Mouse (Mus musculus) neural tube, embryonic 13.5 days (tissue): Measurements from ENCODE around the gene Serpina3k. TPM values are rescaled to one million over a fixed set of nuclear protein-coding genes. Genes with fewer than 3 reads are reported as not detected.
"Not testable (repeated sequence)": the region's sequence is repeated elsewhere in the genome, so short reads cannot be mapped to it uniquely, and the experiment has no call there.

ENCODE experiments used
- ATAC-seq: fragments of 200-750 bp; cut with Nextera tagmentation; 2 replicates; pipeline ENCODE4 v1.8.0; 2017; ENCODE audit warnings: low read depth, mild to moderate bottlenecking, moderate TSS enrichment, moderate library complexity
- H3K27ac ChIP-seq: fragments of 300-500 bp; sonication (generic); replicated peaks from 2 replicates; pipeline ENCODE4 v1.5.1; 2015; ENCODE audit warnings: moderate library complexity, mild to moderate bottlenecking, inconsistent platforms
- H3K27me3 ChIP-seq: fragments of 300-500 bp; sonication (generic); 2 replicates; pipeline ENCODE4 v1.6.1; 2015; ENCODE audit warnings: mild to moderate bottlenecking, inconsistent platforms
- H3K36me3 ChIP-seq: fragments of 300-500 bp; sonication (generic); 2 replicates; pipeline ENCODE4 v1.6.1; 2015; ENCODE audit warnings: mild to moderate bottlenecking, inconsistent platforms
- H3K4me1 ChIP-seq: fragments of 300-500 bp; sonication (generic); replicated peaks from 2 replicates; pipeline ENCODE4 v1.6.1; 2015; ENCODE audit warnings: inconsistent platforms
- H3K4me2 ChIP-seq: fragments of 300-500 bp; sonication (generic); 2 replicates; pipeline ENCODE4 v1.6.1; 2015; ENCODE audit warnings: inconsistent platforms, mild to moderate bottlenecking, moderate library complexity
- H3K4me3 ChIP-seq: fragments of 300-500 bp; sonication (generic); 2 replicates; pipeline ENCODE4 v1.5.1; 2015; ENCODE audit warnings: mild to moderate bottlenecking, inconsistent platforms
- H3K9ac ChIP-seq: fragments of 300-500 bp; sonication (generic); 2 replicates; pipeline ENCODE4 v1.6.1; 2015; ENCODE audit warnings: moderate library complexity, mild to moderate bottlenecking, inconsistent platforms
- H3K9me3 ChIP-seq: fragments of 300-500 bp; sonication (generic); 2 replicates; pipeline ENCODE4 v1.6.1; 2016; ENCODE audit warnings: inconsistent platforms
- WGBS: fragments of 180-500 bp; shearing (Covaris S2); methylation state at CpG from one replicate; pipeline ENCODE4 v1.1.7; 2015; 5-methylcytosine and 5-hydroxymethylcytosine counted together
- polyA plus RNA-seq: library from polyadenylated mRNA; unstranded; fragments of >200 nt; fragmentation: Nextera tagmentation; extraction: Ambion mirVana; gene quantifications from 2 replicates; pipeline ENCODE4 v1.2.1, GENCODE M21; 2015

The Serpina3k gene
- polyA plus RNA-seq, result not detected in 2 replicates

- H3K4me3 ChIP-seq, H3K36me3 ChIP-seq, H3K9ac ChIP-seq, H3K4me1 ChIP-seq, ATAC-seq, H3K9me3 ChIP-seq, H3K4me2 ChIP-seq, H3K27me3 ChIP-seq, H3K27ac ChIP-seq: not testable (repeated sequence)
- 90% methylated on average over 3 of the region's 3 CpGs for WGBS
Observed at GRCm38 (mm10) chr12:104338226-104338625, at the start of gene Serpina3k, which contains the start of gene Serpina3m. Gene Serpina3k (plus strand): TSS chr12:104338486. Gene Serpina3m (plus strand): TSS chr12:104338486.

- Histone ChIP-seq H3K27me3 (no peaks in the 10 kb centered on the region), H3K9ac (no peak overlapping the region), H3K4me1 (no peaks in the 10 kb centered on the region), H3K27ac (no peak overlapping the region), H3K4me2 (no peak overlapping the region), H3K4me3 (no peak overlapping the region), H3K36me3 (no peaks in the 10 kb centered on the region), H3K9me3 (no peaks in the 10 kb centered on the region)
- ATAC-seq, result no peak
- WGBS, result 50% methylated on average over 4 of the region's 4 CpGs
Observed at GRCm38 (mm10) chr12:104289872-104290271, 48.4 kb upstream of the Serpina3k start.

GRCm38 (mm10) chr12:104293963-104294362 lies 44.3 kb upstream of the Serpina3k start:
- no peak for ATAC-seq
- no peaks in the 10 kb centered on the region for H3K9me3 ChIP-seq
- H3K27me3 ChIP-seq, result no peaks in the 10 kb centered on the region
- 78% methylated on average over 2 of the region's 2 CpGs for WGBS
- no peaks in the 10 kb centered on the region for H3K4me1 ChIP-seq
- H3K9ac ChIP-seq, result no peak overlapping the region
- H3K4me2 ChIP-seq, result no peak overlapping the region
- no peak overlapping the region for H3K4me3 ChIP-seq
- H3K27ac ChIP-seq, result no peak overlapping the region
- H3K36me3 ChIP-seq, result no peaks in the 10 kb centered on the region

- Histone ChIP-seq H3K36me3 (no peaks in the 10 kb centered on the region), H3K9ac (no peak overlapping the region), H3K4me3 (no peak overlapping the region), H3K27me3 (no peaks in the 10 kb centered on the region), H3K4me1 (no peaks in the 10 kb centered on the region), H3K4me2 (no peak overlapping the region), H3K9me3 (no peaks in the 10 kb centered on the region), H3K27ac (no peak overlapping the region)
- 93% methylated on average over 2 of the region's 2 CpGs for WGBS
- no peak for ATAC-seq
Observed at GRCm38 (mm10) chr12:104298049-104298448, 40.2 kb upstream of the Serpina3k start.

GRCm38 (mm10) chr12:104305991-104306390 lies 32.3 kb upstream of the Serpina3k start:
- Histone ChIP-seq H3K4me2 (no peak overlapping the region), H3K27ac (no peak overlapping the region), H3K9me3 (0 out of 2 replicates have a peak, but pooled peaks cover 3% of the 10 kb centered on the region), H3K4me1 (no peaks in the 10 kb centered on the region), H3K36me3 (no peaks in the 10 kb centered on the region), H3K9ac (no peak overlapping the region), H3K4me3 (no peak overlapping the region), H3K27me3 (no peaks in the 10 kb centered on the region)
- ATAC-seq, result no peak
- WGBS, result 84% methylated on average over 4 of the region's 4 CpGs

GRCm38 (mm10) chr12:104314253-104314652 lies 24.0 kb upstream of the Serpina3k start, which contains the start of gene Serpina3j:
Gene Serpina3j (plus strand): TSS chr12:104314553.
- Histone ChIP-seq H3K4me1 (no peaks in the 10 kb centered on the region), H3K36me3 (no peaks in the 10 kb centered on the region), H3K4me2 (no peak within 1 kb of the TSS), H3K9ac (no peak within 1 kb of the TSS), H3K9me3 (0 out of 2 replicates have a peak, but pooled peaks cover 3% of the 10 kb centered on the region), H3K27ac (no peak within 1 kb of the TSS), H3K27me3 (no peaks in the 10 kb centered on the region), H3K4me3 (no peak within 1 kb of the TSS)
- no peak for ATAC-seq
- 89% methylated on average over 1 of the region's 1 CpGs for WGBS

GRCm38 (mm10) chr12:104322454-104322853 lies 15.8 kb upstream of the Serpina3k start:
- Histone ChIP-seq H3K27ac (no peak overlapping the region), H3K27me3 (no peaks in the 10 kb centered on the region), H3K4me2 (no peak overlapping the region), H3K4me3 (no peak overlapping the region), H3K9ac (no peak overlapping the region), H3K4me1 (no peaks in the 10 kb centered on the region), H3K9me3 (no peaks in the 10 kb centered on the region), H3K36me3 (no peaks in the 10 kb centered on the region)
- no peak for ATAC-seq
- WGBS, result 83% methylated on average over 1 of the region's 1 CpGs

- no peak overlapping the region for H3K4me2 ChIP-seq
- no peak overlapping the region for H3K27ac ChIP-seq
- H3K4me3 ChIP-seq, result no peak overlapping the region
- no peaks in the 10 kb centered on the region for H3K27me3 ChIP-seq
- WGBS, result 55% methylated on average over 1 of the region's 1 CpGs
- ATAC-seq, result no peak
- H3K36me3 ChIP-seq, result no peaks in the 10 kb centered on the region
- no peak overlapping the region for H3K9ac ChIP-seq
- H3K4me1 ChIP-seq, result no peaks in the 10 kb centered on the region
- H3K9me3 ChIP-seq, result no peaks in the 10 kb centered on the region
Observed at GRCm38 (mm10) chr12:104331701-104332100, 6.6 kb upstream of the Serpina3k start.

- not testable (repeated sequence) for H3K27ac ChIP-seq, H3K27me3 ChIP-seq, H3K4me2 ChIP-seq, H3K4me3 ChIP-seq, H3K9ac ChIP-seq, ATAC-seq, H3K9me3 ChIP-seq, H3K36me3 ChIP-seq, H3K4me1 ChIP-seq
Observed at GRCm38 (mm10) chr12:104336873-104337272, 1.4 kb upstream of the Serpina3k start.

GRCm38 (mm10) chr12:104338705-104339104 lies 419 bp downstream of the Serpina3k start:
- no peaks in the 10 kb centered on the region for H3K27me3 ChIP-seq
- H3K9ac ChIP-seq, result no peak overlapping the region
- WGBS, result 94% methylated on average over 3 of the region's 3 CpGs
- H3K4me1 ChIP-seq, result no peaks in the 10 kb centered on the region
- ATAC-seq, result no peak
- H3K36me3 ChIP-seq, result no peaks in the 10 kb centered on the region
- no peak overlapping the region for H3K4me2 ChIP-seq
- no peak overlapping the region for H3K27ac ChIP-seq
- no peak overlapping the region for H3K4me3 ChIP-seq
- H3K9me3 ChIP-seq, result no peaks in the 10 kb centered on the region

GRCm38 (mm10) chr12:104342489-104342888 lies 4.2 kb downstream of the Serpina3k start:
- H3K4me1 ChIP-seq, H3K9me3 ChIP-seq, H3K27ac ChIP-seq, H3K4me3 ChIP-seq, H3K27me3 ChIP-seq, H3K9ac ChIP-seq, ATAC-seq, H3K36me3 ChIP-seq, H3K4me2 ChIP-seq: not testable (repeated sequence)

GRCm38 (mm10) chr12:104345181-104345580 lies 6.9 kb downstream of the Serpina3k start:
- no peak for ATAC-seq
- Histone ChIP-seq H3K4me1 (no peaks in the 10 kb centered on the region), H3K36me3 (no peaks in the 10 kb centered on the region), H3K4me2 (no peak overlapping the region), H3K9ac (no peak overlapping the region), H3K27me3 (no peaks in the 10 kb centered on the region), H3K4me3 (no peak overlapping the region), H3K27ac (no peak overlapping the region), H3K9me3 (no peaks in the 10 kb centered on the region)
- WGBS, result 76% methylated on average over 2 of the region's 2 CpGs

- ATAC-seq, result no peak
- Histone ChIP-seq H3K4me1 (no peaks in the 10 kb centered on the region), H3K9me3 (no peaks in the 10 kb centered on the region), H3K4me2 (no peak overlapping the region), H3K4me3 (no peak overlapping the region), H3K9ac (no peak overlapping the region), H3K27ac (no peak overlapping the region), H3K27me3 (no peaks in the 10 kb centered on the region), H3K36me3 (no peaks in the 10 kb centered on the region)
Observed at GRCm38 (mm10) chr12:104345707-104346106, 7.4 kb downstream of the Serpina3k start.
